Mouse (Mus musculus) splenic B cell, adult 2 months (primary cell): ENCODE measurements at regions not wholly inside any gene's neighbourhood (a gene's known extent, or its start where the extent isn't known, plus 50 kb on each side); places are given as distances from the start of the nearest gene placed in this dataset.

Source experiments
- DNase-seq: peaks from one replicate; pipeline ENCODE4 v3.0.0-alpha.2; 2011; ENCODE audit warnings: low read depth, low spot score
- H3K27me3 ChIP-seq: 2 replicates; pipeline ENCODE4 v1.6.1; 2012; ENCODE audit warnings: mild to moderate bottlenecking, low read length, moderate library complexity, mixed read lengths; ENCODE audit not compliant: control insufficient read depth, poor library complexity, insufficient read depth, severe bottlenecking
- H3K36me3 ChIP-seq: 2 replicates; pipeline ENCODE4 v1.6.1; 2012; ENCODE audit warnings: mild to moderate bottlenecking, low read length, moderate library complexity, mixed read lengths; ENCODE audit not compliant: control insufficient read depth, poor library complexity, insufficient read depth, severe bottlenecking

GRCm38 (mm10) chr1:82042527-82042926 lies 190.4 kb upstream of the Gm9747 start:
- no peaks in the 10 kb centered on the region for H3K36me3 ChIP-seq
- DNase-seq, result no peak
- no peaks in the 10 kb centered on the region for H3K27me3 ChIP-seq

- H3K36me3 ChIP-seq, result no peaks in the 10 kb centered on the region
- no peak for DNase-seq
Observed at GRCm38 (mm10) chr1:82066291-82066690, 166.6 kb upstream of the Gm9747 start.

GRCm38 (mm10) chr1:82068571-82068970 lies 164.3 kb upstream of the Gm9747 start:
- Histone ChIP-seq H3K36me3 (no peaks in the 10 kb centered on the region), H3K27me3 (no peaks in the 10 kb centered on the region)
- no peak for DNase-seq

More at GRCm38 (mm10) chr1:82066291-82066690, 166.6 kb upstream of the Gm9747 start:
- no peaks in the 10 kb centered on the region for H3K27me3 ChIP-seq

- Histone ChIP-seq H3K27me3 (no peaks in the 10 kb centered on the region), H3K36me3 (no peaks in the 10 kb centered on the region)
- no peak for DNase-seq
Observed at GRCm38 (mm10) chr1:82070181-82071109, 162.5 kb upstream of the Gm9747 start.

GRCm38 (mm10) chr1:82089136-82089839 lies 143.6 kb upstream of the Gm9747 start:
- no peaks in the 10 kb centered on the region for H3K36me3 ChIP-seq
- H3K27me3 ChIP-seq, result no peaks in the 10 kb centered on the region
- DNase-seq, result no peak

GRCm38 (mm10) chr1:82095101-82095500 lies 137.8 kb upstream of the Gm9747 start:
- Histone ChIP-seq H3K27me3 (no peaks in the 10 kb centered on the region), H3K36me3 (no peaks in the 10 kb centered on the region)
- no peak for DNase-seq

GRCm38 (mm10) chr1:82106756-82107155 lies 126.2 kb upstream of the Gm9747 start:
- H3K27me3 ChIP-seq, result no peaks in the 10 kb centered on the region
- H3K36me3 ChIP-seq, result no peaks in the 10 kb centered on the region
- DNase-seq, result no peak

GRCm38 (mm10) chr1:82110071-82110635 lies 122.8 kb upstream of the Gm9747 start:
- no peak for DNase-seq
- Histone ChIP-seq H3K27me3 (no peaks in the 10 kb centered on the region), H3K36me3 (no peaks in the 10 kb centered on the region)

GRCm38 (mm10) chr1:82112401-82112800 lies 120.5 kb upstream of the Gm9747 start:
- Histone ChIP-seq H3K36me3 (no peaks in the 10 kb centered on the region), H3K27me3 (no peaks in the 10 kb centered on the region)
- no peak for DNase-seq

- Histone ChIP-seq H3K36me3 (no peaks in the 10 kb centered on the region), H3K27me3 (no peaks in the 10 kb centered on the region; the same call in 1 of the 2 replicates)
- DNase-seq, result no peak
Observed at GRCm38 (mm10) chr1:82124503-82124902, 108.4 kb upstream of the Gm9747 start.

- DNase-seq, result no peak
- no peaks in the 10 kb centered on the region for H3K36me3 ChIP-seq
- H3K27me3 ChIP-seq, result no peaks in the 10 kb centered on the region
Observed at GRCm38 (mm10) chr1:82129700-82130275, 103.1 kb upstream of the Gm9747 start.

- no peak for DNase-seq
- Histone ChIP-seq H3K27me3 (no peaks in the 10 kb centered on the region), H3K36me3 (no peaks in the 10 kb centered on the region)
Observed at GRCm38 (mm10) chr1:82132536-82132935, 100.4 kb upstream of the Gm9747 start.

GRCm38 (mm10) chr1:82134938-82135337 lies 98.0 kb upstream of the Gm9747 start:
- DNase-seq, result no peak
- Histone ChIP-seq H3K27me3 (no peaks in the 10 kb centered on the region), H3K36me3 (no peaks in the 10 kb centered on the region)

- DNase-seq, result no peak
- no peaks in the 10 kb centered on the region for H3K27me3 ChIP-seq
Observed at GRCm38 (mm10) chr1:82135761-82136331, 97.1 kb upstream of the Gm9747 start.

More at GRCm38 (mm10) chr1:82135761-82136331, 97.1 kb upstream of the Gm9747 start:
- no peaks in the 10 kb centered on the region for H3K36me3 ChIP-seq
